ENCODE assay signal across 26 mouse cellular contexts in the genomic region with DNA sequence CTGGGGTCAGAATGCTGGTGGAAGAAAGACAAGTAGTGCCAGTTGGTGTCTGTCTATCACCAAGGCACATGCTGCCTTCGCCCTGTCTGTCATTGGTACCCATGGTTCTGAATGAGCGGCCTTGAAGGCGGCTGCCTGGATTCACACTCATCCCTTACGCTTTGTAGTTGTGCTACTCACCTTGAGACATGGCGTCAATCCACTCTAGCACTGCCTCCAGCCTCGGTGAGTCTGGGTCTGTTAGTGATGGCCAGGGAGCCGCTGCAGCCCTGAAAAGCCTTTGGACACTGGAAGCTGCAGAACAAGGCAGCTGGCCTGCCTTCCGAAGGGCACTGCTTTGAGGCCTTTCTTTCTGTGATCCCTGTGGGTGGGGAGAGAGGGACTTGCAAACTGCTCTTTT. TPM values are rescaled to one million over a fixed set of nuclear protein-coding genes. Genes with fewer than 3 reads are reported as not detected.
"Had no signal": no experiment of that assay in that cellular context is flagged by ENCODE, and none has a peak within 500 bp of the region (broad histone marks: within the 10 kb centered on the region; RNA-seq: fewer than 3 reads in every experiment).

No protein-coding gene starts in this region.

- H3K9me3 ChIP-seq: heart, embryonic 15.5 days; hindbrain, embryonic 15.5 days; kidney, embryonic 15.5 days; limb, embryonic 15.5 days; liver, embryonic 12.5 days had no signal

- H3K27ac ChIP-seq: heart, adult 2 months; heart, embryonic 13.5 days; heart, embryonic 15.5 days; hindbrain, embryonic 13.5 days; hindbrain, embryonic 15.5 days; hindbrain, postnatal 0 days; kidney, embryonic 15.5 days; kidney, postnatal 0 days; limb, embryonic 13.5 days; limb, embryonic 15.5 days; liver, embryonic 12.5 days had no signal

- H3K4me1 ChIP-seq: hindbrain, embryonic 13.5 days; hindbrain, embryonic 15.5 days; limb, embryonic 13.5 days had no signal

- ATAC-seq: hindbrain, postnatal 0 days; intestine, embryonic 16.5 days; liver, embryonic 12.5 days had no signal

- H3K4me2 ChIP-seq: heart, embryonic 11.5 days; heart, embryonic 13.5 days; heart, embryonic 15.5 days; hindbrain, embryonic 13.5 days; hindbrain, embryonic 15.5 days; kidney, embryonic 15.5 days; limb, embryonic 13.5 days; limb, embryonic 15.5 days; liver, embryonic 12.5 days had no signal

- H3K9ac ChIP-seq: heart, embryonic 13.5 days; heart, embryonic 15.5 days; hindbrain, embryonic 13.5 days; hindbrain, embryonic 15.5 days; kidney, embryonic 15.5 days; limb, embryonic 13.5 days; limb, embryonic 15.5 days; liver, embryonic 12.5 days had no signal

- H3K27me3 ChIP-seq: heart, embryonic 13.5 days; heart, embryonic 15.5 days; hindbrain, embryonic 13.5 days; hindbrain, embryonic 15.5 days; kidney, embryonic 15.5 days; limb, embryonic 13.5 days; limb, embryonic 15.5 days; liver, embryonic 12.5 days had no signal

- DNase-seq: gastrocnemius, postnatal 14 days; gastrocnemius, postnatal 36 days; heart, postnatal 14 days; heart, postnatal 36 days; kidney, adult 11 months; kidney, adult 2 months; kidney, adult 9 months; kidney, postnatal 14 days; kidney, postnatal 36 days; layer of hippocampus, adult 9-11 months; layer of hippocampus, postnatal 36 days; left cerebral cortex, postnatal 4 days had no signal

- H3K36me3 ChIP-seq: heart, embryonic 13.5 days; heart, embryonic 15.5 days; hindbrain, embryonic 13.5 days; hindbrain, embryonic 15.5 days; kidney, embryonic 15.5 days; limb, embryonic 13.5 days; limb, embryonic 15.5 days; liver, embryonic 12.5 days had no signal

- H3K4me3 ChIP-seq: heart, adult 2 months; heart, embryonic 13.5 days; heart, embryonic 15.5 days; hindbrain, embryonic 13.5 days; hindbrain, embryonic 15.5 days; kidney, embryonic 15.5 days; limb, embryonic 13.5 days; limb, embryonic 15.5 days; liver, embryonic 12.5 days had no signal

RNA-seq across cellular contexts. Expression of a gene that starts 32.8 kb away (rescaled TPM):
- total RNA-seq: hematopoietic stem cell, adult 5-6 weeks had no signal
